Mouse (Mus musculus) layer of hippocampus, adult 6 months (tissue): ENCODE results near the gene Psmd10. TPM values are rescaled to one million over a fixed set of nuclear protein-coding genes. Genes with fewer than 3 reads are reported as not detected.

Experiments
- long read RNA-seq, 2 experiments: library from polyadenylated mRNA; unstranded; transcript quantifications; one replicate each; pipeline ENCODE4 v2.0.0; 2019 to 2020
- polyA plus RNA-seq: library from polyadenylated mRNA; unstranded; fragments of <200 nt; fragmentation: Nextera tagmentation; gene quantifications from 2 replicates; pipeline ENCODE4 v1.2.3, GENCODE M21; 2021

Gene Psmd10
- polyA plus RNA-seq = 38.9 and 44.6 TPM in 2 replicates
- long read RNA-seq, experiment 1, transcript Psmd10-201 (5 exons, 1,430 nt) = major isoform, 25 of 44 reads
- long read RNA-seq, experiment 1, transcript Psmd10-202 (5 exons, 1,390 nt) = minor isoform, 17 of 44 reads
- long read RNA-seq, experiment 1, partial matches to known transcripts = 0 of 44 reads
- long read RNA-seq, experiment 1, other reads (novel, unspliced or antisense) = 2 of 44 reads
- long read RNA-seq, experiment 2, transcript Psmd10-202 (5 exons, 1,390 nt) = minor isoform, 25 of 93 reads
- long read RNA-seq, experiment 2, transcript Psmd10-201 (5 exons, 1,430 nt) = major isoform, 66 of 93 reads
- long read RNA-seq, experiment 2, partial matches to known transcripts = 2 of 93 reads
- long read RNA-seq, experiment 2, other reads (novel, unspliced or antisense) = 0 of 93 reads

GRCm38 (mm10) chrX:140956272-140956940, at the start of gene Psmd10, which contains the start of gene Atg4a:
TSS of gene Psmd10 (minus strand) at chrX:140956728.
TSS of gene Atg4a (plus strand) at chrX:140956907.

GRCm38 (mm10) chrX:140907360-140907759, 49.2 kb downstream of the Psmd10 start, which contains the start of gene Vsig1:
TSS of gene Vsig1 (plus strand) at chrX:140907608.

Other genes starting within 250 kb of the Psmd10 start
- not detected in 2 replicates for gene Tex13b, start 143.3 kb downstream of the Psmd10 start, polyA plus RNA-seq
- gene Vsig1, start 49.1 kb downstream of the Psmd10 start, polyA plus RNA-seq = 0.15 TPM in 1 of 2 replicates, not detected in the other
- gene Atg4a, start 179 bp upstream of the Psmd10 start, polyA plus RNA-seq = 4.0 and 7.1 TPM in 2 replicates